Mouse (Mus musculus) brain, embryonic 18.5 days (tissue): ENCODE measurements at regions not wholly inside any gene's neighbourhood (a gene's known extent, or its start where the extent isn't known, plus 50 kb on each side); places are given as distances from the start of the nearest gene placed in this dataset.

Experiments
- DNase-seq: peaks from one replicate; pipeline ENCODE4 v3.0.0-alpha.2; 2012; ENCODE audit warnings: low read depth, low spot score

- no peak for DNase-seq
Observed at GRCm38 (mm10) chr9:79430417-79430816, 288.2 kb downstream of the Col12a1 start.

DNA sequence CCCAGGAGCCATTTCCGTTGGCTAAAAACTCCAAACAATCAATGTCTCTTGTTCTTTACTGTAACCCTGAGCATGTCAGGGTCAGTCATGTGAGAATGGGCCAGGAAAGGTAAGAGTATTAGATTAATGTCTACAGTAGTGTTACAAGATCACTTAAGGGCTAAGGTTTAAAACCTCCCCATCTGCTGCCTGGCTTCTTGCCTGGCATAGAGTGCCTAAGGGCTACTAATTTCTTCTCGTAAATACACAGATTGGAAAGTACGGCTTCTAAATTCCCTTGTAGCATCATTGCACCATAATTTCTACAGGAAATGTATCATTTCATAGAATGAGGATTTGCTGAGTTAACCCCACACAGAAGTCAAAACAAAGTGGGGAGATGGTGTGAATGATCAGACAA, 281.0 kb downstream of the Col12a1 start:
- DNase-seq, result no peak

- DNase-seq, result no peak
Observed at GRCm38 (mm10) chr9:79439233-79439960, 279.2 kb downstream of the Col12a1 start.

GRCm38 (mm10) chr9:79455226-79455625, 263.4 kb downstream of the Col12a1 start:
- DNase-seq, result no peak

GRCm38 (mm10) chr9:79479118-79479517, 239.5 kb downstream of the Col12a1 start:
- DNase-seq, result no peak

DNA sequence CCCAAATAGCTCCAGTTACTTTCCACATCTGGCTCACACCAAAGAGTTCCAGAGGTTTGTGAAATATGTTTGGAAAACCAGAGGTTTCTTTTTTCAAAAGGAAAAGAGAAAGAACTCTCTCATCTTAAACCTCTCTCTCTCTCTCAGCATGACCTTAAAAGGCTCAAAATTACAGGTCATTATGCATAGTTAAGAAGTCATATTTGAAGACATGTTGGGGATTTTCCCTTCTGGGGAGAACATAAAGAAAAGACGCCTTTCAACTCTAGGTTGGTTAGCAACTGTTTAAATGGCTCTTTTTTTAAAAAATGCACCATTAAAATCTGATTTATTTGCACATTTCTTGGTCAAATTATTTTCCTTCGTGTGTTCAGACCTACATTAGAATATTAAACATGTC, 218.4 kb downstream of the Col12a1 start:
- no peak for DNase-seq

- no peak for DNase-seq
Observed at GRCm38 (mm10) chr9:79502034-79502433, 216.6 kb downstream of the Col12a1 start.

GRCm38 (mm10) chr9:79516384-79516783, 202.2 kb downstream of the Col12a1 start:
- no peak for DNase-seq

DNA sequence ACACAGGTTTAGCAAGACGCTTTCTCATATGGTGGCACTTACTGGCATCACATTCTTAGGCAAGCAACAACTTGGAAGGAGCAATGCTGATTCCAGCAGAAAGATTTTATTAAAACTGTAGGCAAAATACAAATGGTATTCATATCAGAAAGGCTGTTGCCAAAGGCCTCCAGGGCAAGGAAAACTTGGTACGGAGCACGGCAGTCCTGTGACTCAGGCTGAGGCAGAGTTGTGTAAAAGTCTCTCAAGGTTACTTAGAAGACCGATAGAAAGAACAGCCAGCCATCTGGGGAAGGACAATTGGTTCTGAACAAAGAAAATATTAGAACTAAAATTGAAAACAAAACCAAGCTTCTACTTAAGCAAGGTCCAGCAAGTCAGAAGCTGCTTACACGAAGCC, 201.2 kb downstream of the Col12a1 start:
- DNase-seq, result no peak

DNA sequence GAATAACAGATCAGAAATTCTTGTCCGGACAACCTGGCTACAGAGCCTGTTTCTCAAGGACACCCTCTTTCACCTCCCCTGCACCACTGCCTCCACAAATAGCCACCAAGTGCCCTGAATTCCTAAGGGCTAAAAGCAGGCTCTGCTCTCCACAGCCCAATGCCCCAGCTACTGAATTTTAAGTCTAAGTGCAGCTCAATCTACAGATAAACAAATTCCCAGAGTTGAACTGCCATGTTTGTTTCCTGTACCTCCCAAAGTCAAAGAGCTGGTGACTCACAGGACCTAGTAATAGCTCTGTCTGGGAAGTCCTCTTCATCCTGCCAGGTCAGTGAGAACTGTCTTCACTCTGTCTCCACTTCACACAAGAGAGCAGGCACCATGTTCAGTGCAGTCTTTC, 200.0 kb downstream of the Col12a1 start:
- no peak for DNase-seq

DNA sequence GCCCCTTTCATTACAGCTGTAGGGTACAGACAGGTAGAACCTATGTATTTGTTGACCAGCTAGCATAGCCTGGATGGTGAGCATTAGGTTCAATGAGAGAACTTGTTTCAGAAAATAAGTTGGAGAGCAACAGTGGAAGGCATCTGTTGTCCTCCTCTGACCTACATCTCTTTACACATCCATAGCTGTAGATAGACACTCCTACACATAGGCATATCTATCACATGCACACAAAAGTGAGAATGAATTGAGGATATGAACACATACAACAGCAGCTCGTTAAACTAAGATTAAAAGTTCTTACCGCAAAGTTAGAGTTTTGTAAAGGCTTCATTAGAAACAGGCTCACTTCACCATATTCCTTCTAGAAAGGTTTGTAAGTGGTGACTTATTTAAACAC, 198.1 kb downstream of the Col12a1 start:
- no peak for DNase-seq

- DNase-seq, result no peak
Observed at GRCm38 (mm10) chr9:79523054-79523453, 195.6 kb downstream of the Col12a1 start.

DNA sequence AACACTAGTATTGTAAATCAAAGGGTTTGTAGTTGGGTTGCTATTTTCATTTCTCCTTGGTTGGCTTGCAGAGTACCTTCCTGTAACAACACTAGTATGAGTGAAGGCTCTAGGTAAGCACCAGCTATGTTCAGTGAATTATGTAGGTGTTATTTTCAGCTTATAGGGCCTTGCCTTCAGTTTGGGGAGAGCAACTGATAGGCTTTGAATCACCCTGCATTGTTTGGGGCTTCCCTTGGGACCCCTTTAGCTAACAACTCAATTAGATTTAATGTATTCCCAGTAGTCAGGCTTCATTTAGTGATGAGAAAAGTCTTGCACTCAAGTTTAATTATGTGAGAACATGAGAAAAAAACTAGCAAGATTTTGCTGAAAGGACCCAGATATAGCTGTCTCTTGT, 193.6 kb downstream of the Col12a1 start:
- no peak for DNase-seq

DNA sequence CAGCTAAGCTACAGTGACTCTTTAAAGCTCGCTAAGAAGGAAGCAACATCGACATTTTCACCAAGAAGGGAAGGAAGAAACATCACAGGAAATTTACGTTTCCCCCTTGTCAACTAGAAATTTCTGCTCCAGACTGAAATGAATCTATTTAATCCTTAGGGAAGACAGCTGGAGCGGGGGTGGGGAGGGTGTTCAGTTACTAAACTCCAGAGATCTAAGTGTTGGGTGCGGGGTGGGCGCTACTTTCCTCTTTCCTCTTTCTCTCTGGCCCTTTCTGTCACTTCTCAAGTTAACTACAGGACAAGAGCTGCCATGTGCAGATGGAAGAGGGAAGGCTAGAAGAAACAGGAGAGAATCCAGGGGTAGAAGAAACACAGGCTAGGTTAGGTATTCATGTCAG, 192.2 kb downstream of the Col12a1 start:
- DNase-seq, result no peak

- no peak for DNase-seq
Observed at GRCm38 (mm10) chr9:79527331-79527730, 191.3 kb downstream of the Col12a1 start.
